Mouse (Mus musculus): Measurements from ENCODE around the gene Ufsp1.

GRCm38 (mm10) chr5:137330910-137331309 lies 36.5 kb downstream of the Ufsp1 start:
- TF ChIP-seq POLR2A (IDR thresholded peaks at IDR 0.05; ENCODE audit: insufficient read length, low read depth) = no peak
- no peak for TF ChIP-seq USF1 (IDR thresholded peaks at IDR 0.05; ENCODE audit: low read depth)
- no peak for TF ChIP-seq POLR2AphosphoS2 (IDR thresholded peaks at IDR 0.05; ENCODE audit: insufficient read length, low read depth)
- TF ChIP-seq E2F4 (IDR thresholded peaks at IDR 0.05; ENCODE audit: insufficient read depth) = no peak
